Mouse (Mus musculus): ENCODE results near the gene Zim1. TPM values are rescaled to one million over a fixed set of nuclear protein-coding genes. Genes with fewer than 3 reads are reported as not detected.

The Zim1 gene
- polyA plus RNA-seq, 1 experiment from 2014 or later = 3.7 TPM

GRCm38 (mm10) chr7:6709396-6709795, 13.1 kb upstream of the Zim1 start:
- H3K36me3 ChIP-seq = peaks cover 50% of the 10 kb centered on the region
- H3K27me3 ChIP-seq = no peaks in the 10 kb centered on the region
- no peak overlapping the region for H3K27ac ChIP-seq (replicated peaks)
- no peak for ATAC-seq (replicated peaks)
- no peaks in the 10 kb centered on the region for H3K4me1 ChIP-seq
- H3K4me2 ChIP-seq (replicated peaks) = no peak overlapping the region
- H3K9me3 ChIP-seq = no peaks in the 10 kb centered on the region
- no peak overlapping the region for H3K9ac ChIP-seq (replicated peaks)
- WGBS = 96% methylated on average over 15 of the region's 15 CpGs
- H3K4me3 ChIP-seq = no peak overlapping the region

GRCm38 (mm10) chr7:6708451-6709180, 12.4 kb upstream of the Zim1 start:
- no peak for ATAC-seq (replicated peaks)
- 85% methylated on average over 17 of the region's 17 CpGs for WGBS
- Histone ChIP-seq H3K9me3 (no peaks in the 10 kb centered on the region), H3K4me1 (no peaks in the 10 kb centered on the region), H3K27me3 (no peaks in the 10 kb centered on the region), H3K27ac (replicated peaks) (no peak overlapping the region), H3K9ac (replicated peaks) (no peak overlapping the region), H3K4me3 (no peak overlapping the region), H3K36me3 (peaks cover 50% of the 10 kb centered on the region), H3K4me2 (replicated peaks) (no peak overlapping the region)

GRCm38 (mm10) chr7:6707416-6708015, 11.3 kb upstream of the Zim1 start:
- Histone ChIP-seq H3K36me3 (peaks cover 48% of the 10 kb centered on the region), H3K27me3 (no peaks in the 10 kb centered on the region), H3K9ac (replicated peaks) (no peak overlapping the region), H3K9me3 (no peaks in the 10 kb centered on the region), H3K27ac (replicated peaks) (no peak overlapping the region), H3K4me1 (no peaks in the 10 kb centered on the region), H3K4me2 (replicated peaks) (no peak overlapping the region), H3K4me3 (no peak overlapping the region)
- no peak for ATAC-seq (replicated peaks)
- 95% methylated on average over 23 of the region's 23 CpGs for WGBS

GRCm38 (mm10) chr7:6699230-6699629, 3.0 kb upstream of the Zim1 start:
- Histone ChIP-seq H3K4me1 (peaks cover 5% of the 10 kb centered on the region), H3K4me2 (replicated peaks) (no peak overlapping the region), H3K4me3 (no peak overlapping the region), H3K9me3 (no peaks in the 10 kb centered on the region), H3K27me3 (no peaks in the 10 kb centered on the region), H3K9ac (replicated peaks) (no peak overlapping the region), H3K36me3 (no peaks in the 10 kb centered on the region), H3K27ac (replicated peaks) (no peak overlapping the region)
- 81% methylated on average over 3 of the region's 3 CpGs for WGBS
- ATAC-seq (replicated peaks) = no peak

- no peaks in the 10 kb centered on the region for H3K27me3 ChIP-seq
- H3K4me2 ChIP-seq (replicated peaks) = no peak overlapping the region
- no peak for ATAC-seq (replicated peaks)
- no peaks in the 10 kb centered on the region for H3K4me1 ChIP-seq
- no peaks in the 10 kb centered on the region for H3K9me3 ChIP-seq
- WGBS = 93% methylated on average over 6 of the region's 6 CpGs
- H3K9ac ChIP-seq (replicated peaks) = no peak overlapping the region
- H3K36me3 ChIP-seq = no peaks in the 10 kb centered on the region
- H3K27ac ChIP-seq (replicated peaks) = no peak overlapping the region
- no peak overlapping the region for H3K4me3 ChIP-seq
Observed at GRCm38 (mm10) chr7:6685511-6685910, 10.7 kb downstream of the Zim1 start.

GRCm38 (mm10) chr7:6666726-6667125, 29.5 kb downstream of the Zim1 start:
- H3K27me3 ChIP-seq = no peaks in the 10 kb centered on the region
- H3K27ac ChIP-seq (replicated peaks) = no peak overlapping the region
- no peaks in the 10 kb centered on the region for H3K36me3 ChIP-seq
- no peak overlapping the region for H3K4me2 ChIP-seq (replicated peaks)
- no peak overlapping the region for H3K9ac ChIP-seq (replicated peaks)
- no peaks in the 10 kb centered on the region for H3K9me3 ChIP-seq
- WGBS = 80% methylated on average over 3 of the region's 3 CpGs
- no peak for ATAC-seq (replicated peaks)
- no peaks in the 10 kb centered on the region for H3K4me1 ChIP-seq
- H3K4me3 ChIP-seq = no peak overlapping the region

GRCm38 (mm10) chr7:6663430-6663829, 32.8 kb downstream of the Zim1 start:
- H3K9me3 ChIP-seq = no peaks in the 10 kb centered on the region
- no peak for ATAC-seq (replicated peaks)
- H3K27me3 ChIP-seq = no peaks in the 10 kb centered on the region
- H3K9ac ChIP-seq (replicated peaks) = no peak overlapping the region
- H3K4me1 ChIP-seq = no peaks in the 10 kb centered on the region
- no peak overlapping the region for H3K27ac ChIP-seq (replicated peaks)
- H3K36me3 ChIP-seq = no peaks in the 10 kb centered on the region
- WGBS = 86% methylated on average over 7 of the region's 7 CpGs
- no peak overlapping the region for H3K4me3 ChIP-seq
- H3K4me2 ChIP-seq (replicated peaks) = no peak overlapping the region

- peak; percentile 63 for ATAC-seq (replicated peaks)
- WGBS = 8% methylated on average over 2 of the region's 2 CpGs
- H3K4me3 ChIP-seq = no peak overlapping the region
- H3K9me3 ChIP-seq = no peaks in the 10 kb centered on the region
- H3K4me1 ChIP-seq = no peaks in the 10 kb centered on the region
- H3K27me3 ChIP-seq = no peaks in the 10 kb centered on the region
- H3K4me2 ChIP-seq (replicated peaks) = no peak overlapping the region
- H3K27ac ChIP-seq (replicated peaks) = no peak overlapping the region
- no peak overlapping the region for H3K9ac ChIP-seq (replicated peaks)
- H3K36me3 ChIP-seq = no peaks in the 10 kb centered on the region
Observed at GRCm38 (mm10) chr7:6659605-6660004, 36.6 kb downstream of the Zim1 start.

GRCm38 (mm10) chr7:6658606-6659005, 37.6 kb downstream of the Zim1 start:
- Histone ChIP-seq H3K27ac (replicated peaks) (no peak overlapping the region), H3K36me3 (no peaks in the 10 kb centered on the region), H3K27me3 (no peaks in the 10 kb centered on the region), H3K9ac (replicated peaks) (no peak overlapping the region), H3K4me3 (no peak overlapping the region), H3K9me3 (no peaks in the 10 kb centered on the region), H3K4me1 (no peaks in the 10 kb centered on the region), H3K4me2 (replicated peaks) (no peak overlapping the region)
- ATAC-seq (replicated peaks) = no peak
- WGBS = 90% methylated on average over 7 of the region's 7 CpGs

- no peaks in the 10 kb centered on the region for H3K9me3 ChIP-seq
- no peak overlapping the region for H3K27ac ChIP-seq (replicated peaks)
- H3K36me3 ChIP-seq = no peaks in the 10 kb centered on the region
- 89% methylated on average over 5 of the region's 5 CpGs for WGBS
- no peak overlapping the region for H3K9ac ChIP-seq (replicated peaks)
- H3K27me3 ChIP-seq = no peaks in the 10 kb centered on the region
- no peak overlapping the region for H3K4me3 ChIP-seq
- no peaks in the 10 kb centered on the region for H3K4me1 ChIP-seq
- no peak for ATAC-seq (replicated peaks)
- no peak overlapping the region for H3K4me2 ChIP-seq (replicated peaks)
Observed at GRCm38 (mm10) chr7:6652151-6652550, 44.1 kb downstream of the Zim1 start.

- 81% methylated on average over 7 of the region's 7 CpGs for WGBS
- H3K4me2 ChIP-seq (replicated peaks) = no peak overlapping the region
- no peaks in the 10 kb centered on the region for H3K9me3 ChIP-seq
- ATAC-seq (replicated peaks) = no peak
- no peak overlapping the region for H3K9ac ChIP-seq (replicated peaks)
- H3K36me3 ChIP-seq = no peaks in the 10 kb centered on the region
- no peaks in the 10 kb centered on the region for H3K27me3 ChIP-seq
- H3K4me1 ChIP-seq = no peaks in the 10 kb centered on the region
- no peak overlapping the region for H3K27ac ChIP-seq (replicated peaks)
- no peak overlapping the region for H3K4me3 ChIP-seq
Observed at GRCm38 (mm10) chr7:6651221-6651620, 45.0 kb downstream of the Zim1 start.

- no peak overlapping the region for H3K4me3 ChIP-seq
- H3K4me2 ChIP-seq (replicated peaks) = no peak overlapping the region
- H3K27me3 ChIP-seq = no peaks in the 10 kb centered on the region
- H3K4me1 ChIP-seq = no peaks in the 10 kb centered on the region
- whole genome bisulfite sequencing = 95% methylated on average over 9 of the region's 9 CpGs
- H3K27ac ChIP-seq (replicated peaks) = no peak overlapping the region
- H3K9ac ChIP-seq (replicated peaks) = no peak overlapping the region
- no peak for ATAC-seq (replicated peaks)
- no peaks in the 10 kb centered on the region for H3K9me3 ChIP-seq
- H3K36me3 ChIP-seq = no peaks in the 10 kb centered on the region
Observed at GRCm38 (mm10) chr7:6650526-6650925, 45.7 kb downstream of the Zim1 start.

- ATAC-seq (replicated peaks) = no peak
Observed at GRCm38 (mm10) chr7:6645821-6646220, 50.4 kb downstream of the Zim1 start.

More at GRCm38 (mm10) chr7:6645821-6646220, 50.4 kb downstream of the Zim1 start:
- Histone ChIP-seq H3K27ac (replicated peaks) (no peak overlapping the region), H3K27me3 (no peaks in the 10 kb centered on the region), H3K9ac (replicated peaks) (no peak overlapping the region), H3K4me1 (no peaks in the 10 kb centered on the region), H3K4me2 (replicated peaks) (no peak overlapping the region), H3K36me3 (no peaks in the 10 kb centered on the region), H3K9me3 (no peaks in the 10 kb centered on the region; the same call in 1 of the 2 replicates), H3K4me3 (no peak overlapping the region)
- 92% methylated on average over 3 of the region's 3 CpGs for WGBS
